Mouse (Mus musculus) spleen, adult 12 weeks (tissue): ENCODE results near the gene Rnf150.

Source experiments
- DNase-seq: peaks from one replicate; pipeline ENCODE4 v3.0.0; 2022; ENCODE audit warnings: low spot score

Gene Rnf150

GRCm38 (mm10) chr8:82943223-82944006 lies 80.3 kb downstream of the Rnf150 start:
- no peak for DNase-seq

DNA sequence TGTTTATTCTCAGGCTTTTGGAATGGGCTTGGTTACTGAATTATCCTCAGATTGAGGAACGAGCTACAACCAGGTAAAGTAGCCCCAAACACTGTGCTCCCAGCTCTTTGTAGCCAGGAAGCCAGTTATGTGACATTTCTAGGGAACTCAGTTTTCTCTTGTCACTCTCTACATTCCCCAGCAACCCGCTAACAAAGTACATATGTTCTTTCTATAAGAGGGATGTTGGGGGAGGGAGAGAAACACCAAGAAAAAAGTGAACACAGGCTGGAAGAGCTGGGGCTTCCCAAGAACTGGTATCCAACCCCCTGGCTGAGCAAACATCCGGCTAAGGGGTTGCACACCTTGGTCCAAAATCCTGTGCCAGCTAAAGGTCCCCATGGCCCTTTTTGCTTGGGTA lies 82.7 kb downstream of the Rnf150 start:
- DNase-seq = no peak

DNA sequence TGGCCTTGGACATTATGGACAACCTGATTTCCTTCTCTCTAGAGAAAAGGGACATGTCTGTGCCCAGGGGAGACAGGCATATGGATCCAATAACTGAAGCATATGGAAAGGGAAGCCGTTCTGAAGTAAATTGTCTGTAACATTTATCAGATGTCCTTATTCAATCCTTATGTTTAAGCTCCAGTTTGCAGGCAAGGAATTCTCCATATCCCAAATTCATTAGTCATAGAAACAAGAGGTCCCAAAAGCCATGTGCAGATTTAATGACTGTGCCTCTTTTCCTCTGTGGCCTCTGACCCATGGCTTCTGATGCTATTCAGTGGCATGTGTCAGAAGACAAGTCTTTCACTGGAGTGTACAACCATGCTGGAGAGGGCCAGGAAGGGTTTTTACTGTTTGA lies 83.5 kb downstream of the Rnf150 start:
- DNase-seq = no peak

DNA sequence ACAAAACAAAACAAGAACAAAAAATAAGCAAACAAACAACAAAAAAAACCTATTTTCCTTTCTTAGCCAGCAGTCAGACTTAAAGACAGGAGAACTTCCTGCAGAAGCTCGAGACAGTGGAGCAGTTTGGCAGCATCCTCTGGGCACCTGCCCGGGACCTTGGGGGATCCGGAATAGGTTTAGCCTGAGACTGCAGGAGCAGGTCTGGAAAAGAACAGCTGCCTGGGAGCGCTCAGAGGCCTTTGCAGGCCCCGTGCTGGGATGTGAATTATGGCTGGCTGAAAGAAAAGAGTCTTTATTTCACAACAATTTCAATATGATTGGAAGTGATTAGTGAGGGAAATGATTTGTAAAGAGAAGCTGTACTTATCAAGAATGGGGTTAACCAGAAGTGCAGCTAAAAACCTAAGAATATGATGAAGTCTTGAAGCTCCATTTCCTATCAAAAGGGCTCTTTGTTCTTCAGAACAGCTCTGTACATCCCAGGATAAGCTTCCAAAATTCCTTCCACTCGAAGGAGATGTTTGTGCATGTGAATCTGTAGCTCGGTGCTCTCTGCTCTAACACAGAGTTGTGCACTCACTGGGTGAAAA lies 92.1 kb downstream of the Rnf150 start:
- no peak for DNase-seq

- DNase-seq = no peak
These were observed 96.3 kb downstream of the Rnf150 start for GRCm38 (mm10) chr8:82959491-82959890.

DNA sequence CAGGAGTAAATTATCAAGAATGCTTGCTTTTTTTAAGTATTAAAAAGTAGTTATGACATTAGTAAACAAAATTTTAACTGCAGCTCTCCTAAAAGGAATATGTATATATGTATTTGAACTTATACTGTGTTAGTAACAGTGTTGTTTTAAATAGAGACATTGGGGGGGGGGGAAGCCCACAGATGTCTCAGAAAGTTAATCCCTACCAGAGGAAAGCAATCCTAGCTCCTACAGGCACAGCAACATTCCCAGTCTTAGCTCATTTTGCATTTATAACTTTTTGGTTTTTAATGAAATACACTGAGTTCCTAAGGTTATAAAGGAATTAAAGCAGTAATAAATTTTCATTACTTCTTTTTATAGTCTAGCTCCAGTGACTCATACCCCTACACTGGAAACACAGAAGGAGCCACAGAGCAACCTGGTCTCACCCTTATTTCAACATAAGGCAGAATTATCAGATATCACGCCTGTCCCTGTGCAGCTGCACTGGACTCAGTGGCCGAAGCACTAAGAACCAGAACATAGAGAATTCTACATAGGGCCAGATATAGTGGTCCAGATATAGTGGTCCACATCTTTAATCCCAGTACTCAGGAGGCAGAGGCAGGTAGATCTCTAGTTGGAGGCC lies 96.9 kb downstream of the Rnf150 start:
- no peak for DNase-seq

GRCm38 (mm10) chr8:82964537-82964936 lies 101.4 kb downstream of the Rnf150 start:
- DNase-seq = no peak

DNA sequence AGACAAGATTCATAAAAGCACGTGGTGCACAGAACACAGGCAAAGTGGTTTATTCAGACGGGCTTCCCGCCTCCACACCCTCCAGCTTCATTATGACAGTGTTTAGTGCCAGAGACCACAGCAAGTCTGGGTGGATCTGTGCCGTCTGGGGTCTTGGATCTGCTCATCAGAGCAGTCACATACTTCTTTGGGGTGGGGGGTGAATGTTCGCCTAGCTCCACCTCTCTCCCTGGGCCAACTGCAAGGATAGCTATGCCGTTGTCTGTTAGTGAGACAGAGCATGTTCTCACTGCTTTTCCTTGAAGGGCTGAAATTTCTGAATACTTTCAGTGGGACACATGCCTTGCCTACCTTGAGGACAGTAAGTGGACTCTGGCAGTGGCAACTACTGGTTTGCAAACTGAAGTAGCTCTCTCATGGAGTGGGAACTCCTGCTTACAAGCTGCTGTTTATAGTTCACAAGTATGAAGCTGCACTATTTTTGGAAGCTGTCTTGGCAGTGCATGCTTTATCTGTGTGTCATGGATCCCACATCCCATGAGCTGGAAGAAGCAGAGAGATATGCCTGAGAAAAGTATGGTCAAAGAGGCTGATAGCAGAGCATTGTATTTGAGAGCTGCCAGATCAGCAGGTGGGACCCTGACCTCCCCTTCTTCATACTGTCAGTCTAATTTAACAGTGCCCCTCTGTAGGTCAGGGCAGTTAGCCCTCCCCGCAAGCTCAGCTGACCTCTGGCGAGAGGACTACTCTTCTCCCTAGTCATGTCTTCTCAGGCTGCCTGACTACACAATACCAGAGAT lies 104.9 kb downstream of the Rnf150 start:
- DNase-seq = no peak

- no peak for DNase-seq
These were observed 106.8 kb downstream of the Rnf150 start for GRCm38 (mm10) chr8:82969967-82970366.

- no peak for DNase-seq
These were observed 109.7 kb downstream of the Rnf150 start for GRCm38 (mm10) chr8:82972812-82973211.

DNA sequence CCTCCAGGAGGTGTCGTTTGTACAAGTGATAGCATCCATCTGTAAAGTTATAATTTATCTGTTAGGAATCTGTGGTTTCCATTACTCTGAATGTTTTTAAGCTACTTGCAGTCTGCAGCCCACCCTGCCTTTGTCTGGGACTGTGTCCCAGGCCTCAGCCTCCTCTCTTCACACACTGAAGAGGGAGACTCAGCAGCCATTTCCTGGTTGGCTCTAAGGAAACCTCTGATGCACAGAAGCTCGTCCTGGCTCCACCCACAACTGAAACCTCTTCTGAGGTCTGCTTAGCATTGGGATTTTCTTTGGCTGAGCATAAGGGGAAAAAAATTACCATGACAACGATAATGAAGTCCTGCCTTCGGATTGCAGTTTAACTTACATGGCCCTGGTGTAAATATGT lies 110.2 kb downstream of the Rnf150 start:
- DNase-seq = no peak

DNA sequence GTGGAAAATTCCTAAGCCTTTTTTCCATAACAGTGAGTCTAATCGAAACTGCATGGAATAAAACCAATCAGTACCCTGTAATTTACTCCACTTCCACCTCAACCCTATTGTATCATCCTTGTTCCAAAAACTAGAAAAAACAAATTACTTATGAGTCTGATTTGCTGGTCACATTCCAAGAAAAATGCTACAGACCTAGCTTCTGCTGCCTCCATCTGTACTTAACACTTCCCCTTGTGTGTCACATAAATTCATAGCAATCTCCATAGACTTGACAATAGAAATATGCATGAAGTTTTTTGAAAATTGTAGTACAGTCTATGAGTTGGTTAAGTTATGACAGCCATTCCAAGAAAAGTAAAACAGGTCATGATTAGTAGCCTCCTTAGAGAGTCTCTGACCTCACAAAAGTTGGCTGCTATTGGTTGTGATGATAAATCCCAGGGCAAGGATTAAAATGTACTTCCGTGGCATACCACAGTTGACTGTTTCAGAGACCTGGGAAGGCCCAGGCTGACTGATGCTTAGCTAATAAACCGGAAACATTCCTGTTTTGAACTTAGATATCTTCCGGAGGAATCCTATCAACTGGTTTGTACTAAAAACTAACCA lies 118.2 kb downstream of the Rnf150 start:
- DNase-seq = no peak

- no peak for DNase-seq
These were observed 119.7 kb downstream of the Rnf150 start for GRCm38 (mm10) chr8:82982873-82983272.

DNA sequence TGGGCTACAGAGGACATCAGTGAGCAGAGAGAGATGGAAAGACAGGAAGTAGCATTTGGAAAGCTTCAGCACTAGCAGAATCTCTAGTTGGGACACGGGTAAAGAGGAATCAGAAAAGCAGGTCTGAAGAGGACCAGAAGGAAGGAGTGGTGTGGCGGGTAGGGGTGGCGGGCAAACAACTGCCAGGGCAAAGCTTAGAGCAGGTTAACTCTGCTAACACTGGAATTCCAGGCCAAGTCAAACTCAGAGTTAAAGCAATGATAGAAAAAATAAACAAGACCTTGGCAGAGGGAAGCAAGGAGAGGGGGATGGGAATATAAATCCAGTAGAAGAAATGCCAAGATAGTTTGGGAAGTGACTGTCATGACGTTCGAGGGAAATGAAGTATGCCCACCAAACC lies 120.1 kb downstream of the Rnf150 start:
- no peak for DNase-seq

GRCm38 (mm10) chr8:82992093-82992492 lies 128.9 kb downstream of the Rnf150 start:
- DNase-seq = no peak

DNA sequence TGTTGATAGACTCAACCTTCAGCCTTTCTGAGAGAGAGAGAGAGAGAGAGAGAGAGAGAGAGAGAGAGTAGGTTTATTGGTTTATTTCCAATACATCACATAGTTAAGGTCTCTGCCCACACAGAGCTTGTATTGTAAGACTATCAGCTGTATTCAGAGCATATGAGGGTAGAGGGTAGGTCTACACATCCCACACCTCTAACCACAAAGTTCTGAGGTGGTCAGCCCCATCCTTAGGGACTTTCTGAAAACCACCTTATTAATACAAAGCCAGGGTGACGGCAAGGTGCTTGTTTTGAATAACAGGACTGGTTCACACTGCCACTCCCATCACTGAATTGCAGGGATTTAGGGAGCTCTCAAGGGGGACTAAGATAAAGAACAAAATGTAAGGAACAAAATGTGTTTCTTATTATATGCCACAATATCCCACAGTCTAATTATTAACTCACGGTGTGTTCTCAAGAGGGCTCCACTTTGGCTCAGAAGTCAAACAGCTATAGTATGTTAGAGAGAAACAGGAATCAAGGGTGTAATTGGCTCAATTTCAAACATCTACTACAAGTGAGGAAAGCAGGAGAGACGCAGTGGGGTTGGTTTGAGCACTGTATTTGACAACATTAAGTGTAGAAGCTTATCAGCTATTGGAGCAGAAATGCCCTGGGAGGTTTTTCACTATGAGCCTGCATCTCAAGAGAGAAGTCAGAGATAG lies 132.7 kb downstream of the Rnf150 start:
- DNase-seq = no peak

DNA sequence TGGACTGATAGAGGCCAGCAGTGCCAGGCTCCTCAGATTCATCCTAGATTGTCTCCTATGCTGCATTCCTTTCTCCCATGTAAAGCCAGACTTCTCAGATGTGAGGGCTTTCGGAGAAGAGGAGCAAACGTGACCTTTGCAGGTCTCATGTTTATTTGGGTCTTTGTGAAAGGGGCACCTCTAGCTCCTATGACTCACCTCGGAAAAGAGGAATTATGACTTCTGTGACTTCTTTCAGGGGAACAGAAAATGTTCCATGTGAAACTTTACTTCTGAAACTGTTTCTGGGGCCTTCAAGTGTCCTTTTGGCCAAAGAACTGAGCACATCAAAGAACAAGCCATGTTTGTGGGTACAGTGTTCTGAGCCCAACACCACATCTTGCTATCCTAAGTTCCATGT lies 133.7 kb downstream of the Rnf150 start:
- DNase-seq = no peak

DNA sequence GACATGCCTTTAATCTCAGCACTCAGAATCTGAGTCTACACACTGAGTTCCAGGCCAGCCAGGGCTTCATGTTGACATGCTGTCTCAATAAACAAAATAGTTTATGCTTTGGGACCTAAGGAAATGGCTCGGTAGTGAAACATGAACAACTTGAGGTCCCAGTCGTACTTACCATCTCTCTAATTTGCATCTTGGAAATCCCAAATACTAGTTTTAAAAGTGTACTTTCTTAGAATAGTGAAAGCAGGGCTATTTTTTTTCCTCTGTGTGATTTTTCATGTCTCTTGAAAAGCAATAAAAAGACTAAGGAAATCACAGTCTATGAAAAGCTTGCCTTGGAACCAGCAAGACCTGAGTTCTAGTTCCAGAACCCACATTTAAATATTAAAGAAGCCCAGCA lies 135.6 kb downstream of the Rnf150 start:
- no peak for DNase-seq

DNA sequence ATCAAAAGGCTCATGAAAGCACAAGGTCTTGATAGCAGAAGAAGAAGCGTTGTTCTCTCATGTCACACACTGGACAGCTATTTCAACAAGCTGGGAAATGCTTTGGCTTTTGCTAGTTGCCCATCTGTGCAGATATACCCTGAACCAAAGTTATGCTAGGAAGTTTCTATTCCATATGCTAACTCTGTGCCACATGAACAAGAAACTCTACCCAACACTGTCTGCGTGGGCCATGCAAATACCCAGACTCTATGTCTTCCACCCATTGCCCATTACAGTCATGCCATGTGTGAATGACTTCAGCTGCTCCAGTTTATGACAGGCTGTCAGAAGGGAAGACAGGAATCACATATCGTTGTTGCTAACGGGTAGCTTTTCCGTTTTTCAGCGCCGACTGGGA lies 140.0 kb downstream of the Rnf150 start:
- DNase-seq = no peak

DNA sequence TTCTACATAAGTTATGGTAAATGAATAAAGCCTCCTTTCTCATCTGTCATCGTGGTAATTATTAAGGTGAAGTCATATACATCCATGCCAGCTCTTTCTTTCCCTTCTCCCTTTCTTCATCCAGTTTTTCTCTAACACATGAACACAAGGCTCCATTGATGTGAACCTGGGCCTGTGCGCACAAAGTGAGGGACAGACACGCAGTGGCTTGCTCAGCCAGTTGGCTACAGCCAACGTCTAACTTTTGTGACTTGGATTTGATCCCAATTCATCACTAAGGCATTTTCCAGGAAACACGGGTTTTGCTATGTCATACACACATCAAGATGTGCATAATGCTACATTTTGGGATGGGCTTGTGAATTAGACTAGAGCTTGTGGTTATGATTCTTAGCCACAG lies 146.3 kb downstream of the Rnf150 start:
- DNase-seq = no peak

DNA sequence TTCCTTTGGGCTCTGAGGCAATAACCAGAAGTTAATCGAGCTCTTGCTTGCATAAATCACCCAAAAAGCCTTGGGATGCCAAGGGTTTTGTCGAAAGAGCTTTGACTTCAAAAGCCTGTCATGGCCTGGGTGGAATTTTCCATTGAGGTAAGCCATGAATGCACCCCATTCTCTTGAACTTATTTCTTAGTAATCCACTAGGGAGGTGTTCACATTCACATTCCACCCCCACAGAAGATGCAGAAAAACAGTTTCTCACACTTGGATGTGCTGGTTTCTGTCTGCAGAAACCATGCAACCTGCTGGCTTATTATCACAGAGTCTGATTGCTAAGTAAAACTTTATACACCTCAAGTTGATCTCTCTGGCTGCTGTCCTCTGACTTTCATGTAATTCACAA lies 148.1 kb downstream of the Rnf150 start:
- no peak for DNase-seq

DNA sequence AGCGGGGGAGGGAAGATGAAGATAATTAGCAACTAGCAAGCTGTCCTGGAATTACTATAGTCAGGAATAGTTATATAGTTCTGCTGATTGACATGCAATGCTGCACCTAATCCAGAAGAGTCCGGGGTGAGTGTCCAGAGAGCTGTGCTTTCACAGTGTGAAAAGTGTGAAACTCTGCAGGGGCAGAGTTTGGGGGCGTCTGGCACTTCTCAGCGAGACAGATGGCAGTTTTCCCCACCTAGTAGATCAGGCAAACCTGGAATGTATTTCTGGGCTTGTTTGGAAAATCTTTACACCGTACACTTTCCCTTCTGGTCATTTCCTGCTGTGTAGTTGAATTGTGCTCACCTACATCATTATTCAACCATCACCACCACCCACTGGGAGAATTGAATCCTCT lies 148.6 kb downstream of the Rnf150 start:
- no peak for DNase-seq
